Mouse (Mus musculus) CD4-positive naive resting alpha-beta T cell, adult 76 days (primary cell): Measurements from ENCODE around the gene Gpbp1. TPM values are rescaled to one million over a fixed set of nuclear protein-coding genes. Genes with fewer than 3 reads are reported as not detected.

Experiments used
- total RNA-seq: library from RNA; stranded (reverse); gene quantifications from one replicate; pipeline ENCODE4 v1.2.4, GENCODE M21; 2023

The Gpbp1 gene
- total RNA-seq: 145 TPM

GRCm38 (mm10) chr13:111489802-111490723 is at the start of gene Gpbp1:
Gene Gpbp1, minus strand, starts transcription at chr13:111490111.

Other genes starting within 250 kb of the Gpbp1 start
- gene Actbl2, start 235.1 kb downstream of the Gpbp1 start, total RNA-seq: not detected
- not detected for gene Gm49496, start 59.8 kb upstream of the Gpbp1 start, total RNA-seq
- not detected for gene Gm10198, start 102.7 kb upstream of the Gpbp1 start, total RNA-seq
- gene Mier3, start 190.9 kb upstream of the Gpbp1 start, total RNA-seq: 29.5 TPM